Mouse (Mus musculus) MEL (cell line): Measurements from ENCODE around the gene Serpinf1.

ENCODE experiments used
- CTCF ChIP-seq, 3 experiments: IDR thresholded peaks in 2 of 3; conservative IDR thresholded peaks in 1 of 3; 2 replicates each; pipeline ENCODE4 v1.5.1; 2011 to 2012; ENCODE audit warnings: low read length in 3 of 3, low read depth in 2 of 3, mild to moderate bottlenecking in 2 of 3, improper control_type of control experiment in 1 of 3, inconsistent platforms in 1 of 3, mixed read lengths in 1 of 3, moderate library complexity in 1 of 3; ENCODE audit not compliant: control insufficient read depth in 1 of 3, insufficient read depth in 1 of 3, poor library complexity in 1 of 3, severe bottlenecking in 1 of 3
- HCFC1 ChIP-seq: IDR thresholded peaks from 2 replicates; pipeline ENCODE4 v1.6.1; 2012; ENCODE audit warnings: low read depth, mild to moderate bottlenecking, inconsistent platforms, low read length, improper control_type of control experiment, moderate library complexity
- POLR2A ChIP-seq, 2 experiments: IDR thresholded peaks; 2 replicates each; pipeline ENCODE4 v1.6.1; 2011 to 2012; ENCODE audit warnings: low read length in 2 of 2, mild to moderate bottlenecking in 2 of 2, control low read depth in 1 of 2, improper control_type of control experiment in 1 of 2, low read depth in 1 of 2, moderate library complexity in 1 of 2; ENCODE audit not compliant: control insufficient read depth in 1 of 2, insufficient read depth in 1 of 2, poor library complexity in 1 of 2
- TAL1 ChIP-seq: IDR thresholded peaks from 2 replicates; pipeline ENCODE4 v1.6.1; 2012; ENCODE audit warnings: mild to moderate bottlenecking, inconsistent platforms, low read length, moderate library complexity, mixed read lengths

DNA sequence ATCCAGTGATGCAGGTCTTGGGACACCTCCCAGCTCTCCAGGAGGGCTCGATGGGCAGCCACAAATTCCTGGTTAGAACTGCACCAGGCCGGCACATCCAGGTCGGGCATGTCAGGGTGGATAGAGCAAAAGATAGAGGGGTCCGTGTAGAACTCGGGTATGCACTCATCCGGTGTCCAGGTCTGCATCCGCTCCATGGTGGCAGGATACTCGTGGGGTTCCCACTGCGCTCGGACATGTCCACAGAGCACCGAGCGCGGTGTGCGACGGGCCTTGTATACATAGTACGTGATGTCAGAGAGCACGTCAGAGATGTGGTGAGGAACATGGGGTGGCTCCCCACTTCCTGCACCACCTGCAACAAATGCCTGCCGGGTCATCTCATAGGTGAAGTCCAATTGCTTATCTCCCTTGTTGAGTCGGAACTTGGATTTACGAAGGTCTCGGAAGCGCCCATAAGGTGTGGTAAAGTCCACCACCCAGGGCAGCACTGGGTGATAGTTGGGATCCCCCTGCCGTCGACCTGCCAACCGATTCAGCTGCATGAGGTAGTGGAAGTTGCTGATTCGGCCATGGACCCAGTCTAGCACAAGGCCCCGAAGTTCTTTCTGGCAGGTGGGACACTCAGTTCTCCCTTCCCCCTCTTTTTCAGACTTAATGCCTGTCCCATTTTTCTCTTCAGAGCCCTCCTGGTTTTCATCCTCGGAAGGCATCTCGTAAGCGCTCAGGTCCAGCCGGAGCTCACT is 30.5 kb upstream of the Serpinf1 start:
- TF ChIP-seq TAL1, result no peak
- TF ChIP-seq POLR2A (IDR thresholded peaks at IDR 0.05; ENCODE audit: control insufficient read depth in 1 of 2, insufficient read depth in 1 of 2, low read depth in 1 of 2, low read length in 2 of 2, poor library complexity in 1 of 2), result no peak
- TF ChIP-seq CTCF (IDR thresholded peaks at IDR 0.05 in 2 of 3, conservative IDR thresholded peaks at IDR 0.05 in 1 of 3; ENCODE audit: control insufficient read depth in 1 of 3, insufficient read depth in 1 of 3, low read depth in 2 of 3, low read length in 3 of 3, poor library complexity in 1 of 3, severe bottlenecking in 1 of 3), result no peak
- no peak for TF ChIP-seq HCFC1
